Mouse (Mus musculus) left cerebral cortex, postnatal 10 days (tissue): ENCODE data around the gene Msi1. TPM values are rescaled to one million over a fixed set of nuclear protein-coding genes. Genes with fewer than 3 reads are reported as not detected.
"Not testable (repeated sequence)": the region's sequence is repeated elsewhere in the genome, so short reads cannot be mapped to it uniquely, and the experiment has no call there.

Source experiments
- DNase-seq, 2 experiments: peaks; one replicate each; pipeline ENCODE4 v3.0.0; 2021 to 2022; ENCODE audit warnings: low spot score in 2 of 2, mixed read lengths in 1 of 2; ENCODE audit errors: extremely low spot score in 1 of 2
- intact Hi-C: fragments of 180-260 bp; cut with DNase I; formaldehyde crosslinking; loops from one replicate; pipeline ENCODE4 v1.15.1; 2025
- total RNA-seq, 2 experiments: library from RNA; stranded (reverse); gene quantifications; 2 replicates each; pipeline ENCODE4 v1.2.3; 2021

The Msi1 gene
- total RNA-seq, 2 experiments from 2014 or later = 54.2 to 58.0 TPM

- intact Hi-C loops = no loop called here
- no peak for DNase-seq
Observed at GRCm38 (mm10) chr5:115431898-115432259, 2.5 kb downstream of the Msi1 start.

- intact Hi-C loops = no loop called here
- DNase-seq = no peak
Observed at GRCm38 (mm10) chr5:115432395-115432794, 3.0 kb downstream of the Msi1 start.

GRCm38 (mm10) chr5:115433191-115433590, 3.8 kb downstream of the Msi1 start:
- intact Hi-C loops = no loop called here
- DNase-seq = no peak

DNA sequence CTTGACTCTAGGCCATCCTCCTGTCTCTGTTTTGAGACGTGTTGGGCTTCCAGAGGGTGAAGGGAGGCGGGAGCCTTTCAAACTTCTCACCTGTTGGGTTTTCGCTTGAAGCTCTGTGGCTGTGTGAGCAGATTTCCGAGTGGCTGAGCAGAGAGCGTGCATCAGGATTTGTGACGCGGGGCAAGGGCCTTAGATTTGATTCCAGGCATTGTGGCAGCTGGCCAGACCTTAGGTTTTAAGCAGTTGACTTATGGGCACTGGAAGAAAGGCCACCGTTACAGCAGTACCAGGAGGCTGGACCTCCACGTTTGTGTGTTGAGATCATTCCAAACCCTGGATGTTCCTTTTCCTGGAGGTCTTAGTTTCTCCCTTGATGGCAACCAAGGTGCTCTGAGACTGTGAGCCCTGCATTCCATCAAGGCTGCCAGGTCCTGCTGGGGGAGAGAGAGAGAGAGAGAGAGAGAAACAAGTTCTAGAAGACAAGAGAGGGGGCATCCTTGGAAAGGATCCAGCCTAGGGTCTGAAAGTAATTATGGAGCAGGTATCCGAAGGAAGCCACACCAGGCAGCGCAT, 5.0 kb downstream of the Msi1 start:
- no peak for DNase-seq
- intact Hi-C loops = no loop called here

DNA sequence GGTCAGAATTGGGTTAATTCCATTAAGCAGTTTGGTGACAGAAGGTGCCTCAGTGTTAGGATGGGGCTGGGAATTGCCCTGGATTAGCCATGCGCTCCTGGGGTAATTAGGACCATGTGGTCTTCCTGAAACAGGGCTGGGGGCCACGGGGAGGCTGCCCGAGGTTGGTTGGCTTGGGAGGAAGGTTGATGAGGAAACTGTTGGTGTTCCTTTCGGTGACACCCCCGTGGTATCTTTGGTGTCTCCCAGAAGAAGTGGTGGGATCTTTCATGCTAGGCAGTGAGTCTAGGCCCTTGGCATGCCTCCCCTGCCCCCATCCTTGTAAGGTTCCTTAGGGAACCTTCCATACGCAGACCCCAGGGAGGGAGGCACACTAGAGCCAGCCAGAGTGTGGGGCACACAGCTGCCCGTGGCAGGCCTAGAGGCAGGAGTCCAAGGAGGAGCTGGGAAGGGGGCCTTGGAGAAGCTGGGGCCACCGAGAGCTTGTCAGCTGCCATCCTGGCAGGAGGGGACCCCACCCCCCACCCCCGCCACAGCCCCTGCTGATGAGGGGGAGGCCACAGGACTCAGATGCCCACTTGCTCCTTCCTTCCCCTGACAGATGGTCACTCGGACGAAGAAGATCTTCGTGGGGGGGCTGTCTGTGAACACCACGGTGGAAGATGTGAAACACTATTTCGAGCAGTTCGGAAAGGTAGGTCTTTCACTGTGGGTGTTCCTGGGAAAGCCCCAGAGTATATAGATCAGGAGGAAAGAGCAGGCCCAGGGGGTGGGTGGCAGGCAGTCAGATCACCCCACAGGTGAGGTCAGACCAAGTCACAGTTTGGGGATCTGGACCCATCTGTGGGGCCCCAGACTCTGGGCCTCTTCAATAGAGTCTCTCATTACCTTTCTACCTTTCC, 5.7 kb downstream of the Msi1 start:
- DNase-seq = no peak

DNA sequence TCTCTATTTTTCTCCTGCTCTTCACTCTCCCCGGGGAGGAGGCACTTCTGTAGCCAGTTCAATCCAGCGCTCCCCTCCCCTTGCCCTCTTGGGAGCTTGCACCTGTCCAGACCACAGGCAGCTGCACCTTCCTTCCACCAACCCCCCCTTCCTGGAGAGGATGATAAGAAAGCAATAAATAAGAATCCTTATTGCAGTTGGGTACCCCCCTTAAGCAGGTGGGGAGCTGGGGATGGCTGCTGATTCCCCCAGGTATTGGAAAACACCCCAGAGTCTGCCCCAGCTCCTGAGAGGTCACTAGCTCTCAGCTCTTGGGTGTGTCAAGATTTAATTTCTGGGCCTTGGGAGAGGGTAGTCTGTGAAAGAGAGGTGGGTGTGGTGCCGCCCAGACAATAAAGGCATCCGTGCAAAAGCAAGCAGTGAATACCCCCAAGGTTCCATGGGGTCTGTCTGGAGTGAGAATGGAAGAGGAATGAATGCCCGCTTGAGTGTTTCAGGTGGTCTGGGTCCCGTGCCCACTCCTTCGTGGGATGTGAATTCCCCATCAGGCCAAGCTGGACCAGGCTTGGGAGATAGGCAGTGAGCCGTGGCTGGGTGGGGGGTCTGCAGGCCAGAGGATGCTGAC, 6.5 kb downstream of the Msi1 start:
- intact Hi-C loops = no loop called here
- no peak for DNase-seq

More for the DNA sequence above, 5.7 kb downstream of the Msi1 start:
- intact Hi-C loops = no loop called here

DNA sequence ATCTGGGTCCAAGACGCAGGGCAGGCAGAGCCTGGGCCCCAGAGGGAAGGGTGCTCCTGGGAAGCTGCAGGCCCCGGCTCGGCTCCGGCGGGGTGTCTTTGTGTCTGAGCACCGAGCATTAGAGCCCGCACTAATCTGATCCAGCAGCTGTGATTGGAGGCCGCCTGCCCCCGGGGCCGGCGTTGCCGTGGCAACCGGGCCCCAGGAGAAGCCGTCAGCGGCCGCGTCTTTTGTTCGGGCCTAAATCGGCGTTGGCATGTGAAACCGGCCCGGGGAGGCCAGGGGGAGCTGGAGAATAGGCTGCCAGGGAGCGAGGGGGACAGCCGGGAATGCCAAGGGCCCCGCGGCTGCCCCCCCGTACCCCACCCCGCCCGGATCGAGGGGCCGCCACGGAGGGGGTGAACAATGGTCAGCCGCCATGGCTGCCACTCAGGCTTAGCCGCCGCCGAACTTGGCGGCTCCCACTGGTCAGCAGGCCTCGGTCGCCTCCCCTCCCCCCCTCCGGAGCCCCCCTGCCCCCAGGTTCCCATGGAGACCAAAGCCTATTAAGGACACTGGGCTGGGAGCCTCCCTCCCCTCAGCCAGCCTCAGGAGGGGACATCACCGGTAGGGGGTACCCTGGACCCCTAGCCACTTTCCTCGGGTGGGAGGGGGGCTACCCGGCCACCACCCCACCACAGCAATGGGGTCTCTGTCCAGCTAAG, 7.2 kb downstream of the Msi1 start:
- peak; percentile 89 to 90 for DNase-seq
- intact Hi-C loops = no loop called here

DNA sequence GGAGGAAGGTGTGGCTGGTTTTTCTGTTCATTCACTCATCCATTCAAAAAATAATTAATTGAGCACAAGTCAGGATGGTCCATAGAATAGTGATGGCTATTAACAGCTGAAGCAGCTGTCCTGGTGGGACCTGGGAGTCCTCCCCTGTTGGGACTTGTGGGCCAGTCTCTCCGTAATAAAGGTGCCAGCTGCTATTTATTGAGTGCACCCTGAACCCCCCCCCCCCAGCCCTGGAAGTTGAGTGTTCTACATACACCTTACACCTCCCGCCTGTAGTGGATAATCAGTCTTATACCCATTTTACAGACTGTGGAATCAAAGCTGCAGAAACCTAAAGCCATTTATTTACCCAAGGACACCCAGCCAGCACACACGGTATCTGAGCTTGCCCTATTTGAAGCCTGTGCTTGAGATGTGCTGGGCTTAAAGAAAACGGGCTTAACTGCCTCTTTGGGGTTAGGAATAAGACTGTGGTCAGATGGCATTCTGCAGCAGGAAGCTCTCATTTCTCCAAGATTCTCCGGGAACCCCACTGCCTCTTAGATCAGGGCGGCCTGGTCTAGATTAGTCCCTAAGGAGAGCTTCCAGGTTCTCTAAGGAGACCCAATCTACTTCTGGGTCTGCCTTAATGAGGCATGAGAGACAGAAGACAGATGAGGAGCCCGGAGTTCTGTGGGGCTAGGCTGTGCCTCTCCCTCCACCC, 8.0 kb downstream of the Msi1 start:
- intact Hi-C loops = no loop called here
- DNase-seq = no peak

- intact Hi-C loops = no loop called here
- no peak for DNase-seq
Observed at GRCm38 (mm10) chr5:115437945-115438315, 8.5 kb downstream of the Msi1 start.

- no peak for DNase-seq
- intact Hi-C loops = no loop called here
Observed at GRCm38 (mm10) chr5:115438667-115439066, 9.3 kb downstream of the Msi1 start.

- intact Hi-C loops = loop anchor here (2.0 kb wide), 1 partner anchor 83 kb away; no protein-coding TSS in a partner anchor
Observed at GRCm38 (mm10) chr5:115441205-115441849, 11.9 kb downstream of the Msi1 start.

DNA sequence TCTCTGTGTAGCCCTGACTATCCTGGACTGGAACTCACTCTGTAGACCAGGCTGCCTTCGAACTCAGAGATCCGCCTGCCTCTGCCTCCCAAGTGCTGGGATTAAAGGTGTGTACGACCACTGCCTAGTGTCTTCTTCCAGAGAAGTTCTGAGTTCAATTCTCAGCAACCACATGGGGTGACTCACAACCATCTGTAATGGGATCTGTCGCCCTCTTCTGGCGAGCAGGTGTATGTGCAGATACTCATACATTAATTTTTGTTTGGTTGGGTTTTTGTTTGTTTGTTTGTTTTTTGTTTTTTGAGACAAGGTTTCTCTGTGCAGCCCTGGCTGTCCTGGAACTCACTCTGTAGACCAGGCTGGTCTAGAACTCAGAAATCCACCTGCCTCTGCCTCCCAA, 13.3 kb downstream of the Msi1 start:
- intact Hi-C loops, DNase-seq: not testable (repeated sequence)

More at GRCm38 (mm10) chr5:115441205-115441849, 11.9 kb downstream of the Msi1 start:
- peak; percentile 78 to 82 for DNase-seq

DNA sequence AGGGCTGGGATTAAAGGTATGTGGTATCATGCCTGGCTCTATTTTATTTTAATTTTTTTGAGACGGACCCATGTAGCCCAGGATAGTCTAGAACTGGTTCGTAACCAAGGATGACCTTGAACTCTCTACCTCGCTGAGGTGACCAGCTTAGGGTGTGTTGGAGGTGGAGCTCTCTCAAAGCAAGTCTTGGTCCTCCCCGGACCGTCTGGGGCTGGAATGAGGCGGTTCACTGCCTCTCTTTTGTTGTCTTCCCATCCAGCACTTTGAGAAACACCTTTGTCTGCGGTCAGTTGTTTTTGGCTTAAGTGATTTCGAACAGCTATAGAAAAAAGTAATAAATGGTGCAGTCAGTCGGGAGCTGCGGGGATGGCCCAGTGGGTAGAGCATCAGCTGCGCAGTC, 14.7 kb downstream of the Msi1 start:
- intact Hi-C loops = no loop called here
- no peak for DNase-seq

DNA sequence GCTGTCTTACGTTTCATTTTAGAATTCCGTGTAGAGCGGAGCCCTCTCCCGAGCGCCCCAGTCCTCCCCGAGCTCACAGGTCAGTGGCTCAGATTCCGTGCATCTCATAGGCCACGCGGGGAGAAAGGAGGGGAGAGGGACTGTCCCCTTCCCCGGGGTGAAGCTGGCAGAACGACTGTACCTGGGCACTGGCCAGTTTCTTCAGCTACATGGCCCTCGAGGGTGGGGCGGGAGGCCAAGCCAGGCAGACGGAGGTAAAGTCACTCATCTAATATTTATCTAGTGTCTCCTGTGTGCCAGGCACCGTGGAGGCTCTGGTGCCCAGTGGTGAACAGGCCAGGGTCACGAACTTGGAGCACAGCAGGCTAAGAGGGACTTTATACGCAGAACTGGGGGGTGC, 17.7 kb downstream of the Msi1 start:
- DNase-seq = no peak
- intact Hi-C loops = no loop called here

DNA sequence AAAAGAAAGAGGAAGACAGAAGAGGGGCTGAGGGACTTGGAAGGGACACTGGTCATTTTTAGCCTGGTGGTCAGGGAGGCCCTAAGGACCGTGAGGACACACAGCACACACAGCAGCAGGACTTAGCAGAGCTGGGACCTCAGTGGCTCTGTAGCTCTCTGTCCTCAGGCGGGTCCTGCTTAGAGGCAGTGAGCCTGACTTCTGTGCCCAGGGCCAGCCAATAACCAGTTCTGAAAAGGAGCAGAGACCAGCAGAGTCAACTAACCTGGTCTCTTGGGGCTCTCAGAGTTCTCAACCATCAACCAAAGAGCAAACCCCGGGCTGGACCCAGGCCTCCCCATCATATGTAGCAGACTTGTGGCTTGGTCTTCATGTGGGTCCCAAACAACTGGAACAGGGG, 19.8 kb downstream of the Msi1 start:
- intact Hi-C loops = no loop called here
- DNase-seq = no peak

GRCm38 (mm10) chr5:115450410-115451317, 21.3 kb downstream of the Msi1 start:
- intact Hi-C loops = no loop called here
- no peak for DNase-seq

- intact Hi-C loops = no loop called here
- DNase-seq = no peak
Observed at GRCm38 (mm10) chr5:115454422-115455090, 25.2 kb downstream of the Msi1 start.
